Mouse (Mus musculus): ENCODE data around the gene Abcc12. TPM values are rescaled to one million over a fixed set of nuclear protein-coding genes. Genes with fewer than 3 reads are reported as not detected.

Gene Abcc12
- total RNA-seq (2021): not detected
- long read RNA-seq, experiment 1: 0 reads
- long read RNA-seq, experiment 2: 0 reads

GRCm38 (mm10) chr8:86580458-86580857 is at the start of gene Abcc12:
Abcc12 (minus strand) TSS chr8:86580686.
- Histone ChIP-seq H3K4me3 (no peak within 1 kb of the TSS), H3K27ac (no peak within 1 kb of the TSS)
- no peak for TF ChIP-seq CTCF (IDR thresholded peaks at IDR 0.05)
- intact Hi-C loops (cut with DNase I): no loop called here
- DNase-seq: no peak

- intact Hi-C loops (cut with DNase I): no loop called here
- no peak for TF ChIP-seq CTCF (IDR thresholded peaks at IDR 0.05)
Measured at GRCm38 (mm10) chr8:86630212-86630611, 49.7 kb upstream of the Abcc12 start.

GRCm38 (mm10) chr8:86624915-86625314 is 44.4 kb upstream of the Abcc12 start:
- H3K27ac ChIP-seq: peak overlapping the region; percentile 97
- intact Hi-C loops (cut with DNase I): loop anchor here (5.0 kb wide), 2 partner anchors 122 to 172 kb away; partner anchors contain the start of genes Gm10638 and Siah1a

More at GRCm38 (mm10) chr8:86630212-86630611, 49.7 kb upstream of the Abcc12 start:
- Histone ChIP-seq H3K4me3 (no peak overlapping the region), H3K27ac (no peak overlapping the region)
- no peak for DNase-seq

GRCm38 (mm10) chr8:86623911-86624731 is 43.6 kb upstream of the Abcc12 start, which contains the start of gene Lonp2:
Lonp2 (plus strand) TSS chr8:86624043.
- peak; percentile 100 for DNase-seq
- no peak for TF ChIP-seq CTCF (IDR thresholded peaks at IDR 0.05)
- peak within 1 kb of the TSS; percentile 76 for H3K4me3 ChIP-seq
- peak within 1 kb of the TSS; percentile 97 for H3K27ac ChIP-seq
- intact Hi-C loops (cut with DNase I): loop anchor here (5.0 kb wide), 1 partner anchor 123 kb away; the partner anchor contains the start of genes Gm10638 and Siah1a

More at GRCm38 (mm10) chr8:86624915-86625314, 44.4 kb upstream of the Abcc12 start:
- no peak for TF ChIP-seq CTCF (IDR thresholded peaks at IDR 0.05)
- DNase-seq: no peak
- H3K4me3 ChIP-seq: peak overlapping the region; percentile 76

- H3K27ac ChIP-seq: peak overlapping the region; percentile 97
- no peak for TF ChIP-seq CTCF (IDR thresholded peaks at IDR 0.05)
- intact Hi-C loops (cut with DNase I): loop anchor here (5.0 kb wide), 1 partner anchor 124 kb away; the partner anchor contains the start of genes Gm10638 and Siah1a
- no peak for DNase-seq
- peak overlapping the region; percentile 76 for H3K4me3 ChIP-seq
Measured at GRCm38 (mm10) chr8:86623551-86623910, 43.0 kb upstream of the Abcc12 start.

GRCm38 (mm10) chr8:86617759-86618387 is 37.4 kb upstream of the Abcc12 start:
- no peak overlapping the region for H3K4me3 ChIP-seq
- no peak for TF ChIP-seq CTCF (IDR thresholded peaks at IDR 0.05)
- intact Hi-C loops (cut with DNase I): no loop called here
- DNase-seq: no peak
- no peak overlapping the region for H3K27ac ChIP-seq

- H3K27ac ChIP-seq: no peak overlapping the region
- intact Hi-C loops (cut with DNase I): no loop called here
- no peak overlapping the region for H3K4me3 ChIP-seq
- TF ChIP-seq CTCF (IDR thresholded peaks at IDR 0.05): no peak
- no peak for DNase-seq
Measured at GRCm38 (mm10) chr8:86615095-86615769, 34.7 kb upstream of the Abcc12 start.

GRCm38 (mm10) chr8:86613798-86614197 is 33.3 kb upstream of the Abcc12 start:
- Histone ChIP-seq H3K27ac (no peak overlapping the region), H3K4me3 (no peak overlapping the region)
- intact Hi-C loops (cut with DNase I): no loop called here
- DNase-seq: no peak
- no peak for TF ChIP-seq CTCF (IDR thresholded peaks at IDR 0.05)

GRCm38 (mm10) chr8:86604676-86605075 is 24.2 kb upstream of the Abcc12 start:
- TF ChIP-seq CTCF (IDR thresholded peaks at IDR 0.05): no peak
- intact Hi-C loops (cut with DNase I): no loop called here
- DNase-seq: no peak
- H3K27ac ChIP-seq: no peak overlapping the region
- H3K4me3 ChIP-seq: no peak overlapping the region

- no peak for DNase-seq
- Histone ChIP-seq H3K27ac (no peak overlapping the region), H3K4me3 (no peak overlapping the region)
- intact Hi-C loops (cut with DNase I): no loop called here
- TF ChIP-seq CTCF (IDR thresholded peaks at IDR 0.05): no peak
Measured at GRCm38 (mm10) chr8:86603174-86603573, 22.7 kb upstream of the Abcc12 start.

GRCm38 (mm10) chr8:86600311-86600710 is 19.8 kb upstream of the Abcc12 start:
- intact Hi-C loops (cut with DNase I): no loop called here
- Histone ChIP-seq H3K4me3 (no peak overlapping the region), H3K27ac (no peak overlapping the region)
- no peak for TF ChIP-seq CTCF (IDR thresholded peaks at IDR 0.05)
- DNase-seq: no peak

GRCm38 (mm10) chr8:86599299-86599698 is 18.8 kb upstream of the Abcc12 start:
- intact Hi-C loops (cut with DNase I): no loop called here
- DNase-seq: no peak
- no peak overlapping the region for H3K4me3 ChIP-seq
- no peak overlapping the region for H3K27ac ChIP-seq
- no peak for TF ChIP-seq CTCF (IDR thresholded peaks at IDR 0.05)
